Mouse (Mus musculus): ENCODE measurements around the gene Slc15a4.

- TF ChIP-seq POLR2A (IDR thresholded peaks at IDR 0.05; ENCODE audit: extremely low read depth, insufficient read depth, low read length): peak; percentile 79
- TF ChIP-seq CTCF (IDR thresholded peaks at IDR 0.05; ENCODE audit: low read depth, low read length): no peak
These were observed at the start of gene Slc15a4, which contains the start of gene Glt1d1 for GRCm38 (mm10) chr5:127632167-127633145.

Data from liver, adult 2 months (tissue).